Mouse (Mus musculus) ES-Bruce4 (cell line): ENCODE results near the gene Sfswap.
"Not testable (repeated sequence)": the region's sequence is repeated elsewhere in the genome, so short reads cannot be mapped to it uniquely, and the experiment has no call there.

Experiments
- CTCF ChIP-seq: IDR thresholded peaks from one replicate; pipeline ENCODE4 v1.8.1; 2011; ENCODE audit warnings: low read depth, low read length
- POLR2A ChIP-seq: IDR thresholded peaks from one replicate; pipeline ENCODE4 v1.8.1; 2011; ENCODE audit warnings: low read length; ENCODE audit not compliant: insufficient read depth

DNA sequence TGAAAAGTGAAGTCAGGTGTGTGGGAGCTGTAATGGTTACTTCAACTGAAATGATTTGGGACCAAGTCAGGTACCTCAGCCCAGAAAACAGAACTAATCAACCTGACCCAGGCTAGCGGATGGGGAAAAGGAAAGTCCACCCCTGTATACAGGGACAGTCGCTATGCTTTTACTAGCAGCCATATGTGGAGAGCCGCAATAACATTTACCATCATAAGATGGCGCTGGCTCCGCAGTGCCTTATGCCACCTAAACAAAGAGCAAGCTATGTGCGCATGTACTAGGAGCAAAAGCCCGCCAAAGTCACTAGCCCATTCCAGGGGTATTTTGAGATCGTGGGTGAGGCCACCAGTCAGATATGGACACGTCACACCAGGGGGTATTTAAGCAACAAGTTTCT, 119.6 kb downstream of the Sfswap start:
- TF ChIP-seq POLR2A, CTCF: not testable (repeated sequence)
